Mouse (Mus musculus) C2C12 (cell line): ENCODE data around the gene Akap13. TPM values are rescaled to one million over a fixed set of nuclear protein-coding genes. Genes with fewer than 3 reads are reported as not detected.

ENCODE experiments used
- H3K27me3 ChIP-seq: one replicate; pipeline ENCODE4 v1.6.1; 2011; ENCODE audit not compliant: control insufficient read depth, insufficient read depth, insufficient read length
- H3K36me3 ChIP-seq: one replicate; pipeline ENCODE4 v1.6.1; 2011; ENCODE audit not compliant: control insufficient read depth, insufficient read depth
- H3K4me3 ChIP-seq: one replicate; pipeline ENCODE4 v1.5.1; 2011; ENCODE audit warnings: mild to moderate bottlenecking, control low read depth; ENCODE audit not compliant: poor library complexity, insufficient read depth, severe bottlenecking
- H3K79me2 ChIP-seq: one replicate; pipeline ENCODE4 v1.6.1; 2011; ENCODE audit not compliant: control insufficient read depth, insufficient read depth
- H3K79me3 ChIP-seq: one replicate; pipeline ENCODE4 v1.6.1; 2011; ENCODE audit warnings: low read depth, control low read depth
- H3ac ChIP-seq: one replicate; pipeline ENCODE3; 2011; ENCODE audit warnings: low read depth; ENCODE audit not compliant: control insufficient read depth, insufficient read length
- CEBPB ChIP-seq: IDR thresholded peaks from one replicate; pipeline ENCODE4 v1.6.1; 2011; ENCODE audit warnings: low read depth, mild to moderate bottlenecking, control low read depth, moderate library complexity
- CTCF ChIP-seq: IDR thresholded peaks from one replicate; pipeline ENCODE4 v1.5.1; 2011; ENCODE audit not compliant: control insufficient read depth, insufficient read depth, insufficient read length
- FOSL1 ChIP-seq: IDR thresholded peaks from one replicate; pipeline ENCODE4 v1.8.0; 2011; ENCODE audit warnings: mild to moderate bottlenecking, low read length; ENCODE audit not compliant: poor library complexity, insufficient read depth, severe bottlenecking
- MAX ChIP-seq: IDR thresholded peaks from one replicate; pipeline ENCODE4 v1.6.1; 2011; ENCODE audit warnings: mild to moderate bottlenecking, control low read depth
- MYOD1 ChIP-seq: IDR thresholded peaks from one replicate; pipeline ENCODE4 v1.6.1; 2011; ENCODE audit warnings: low read depth; ENCODE audit not compliant: control insufficient read depth, insufficient read length
- MYOG ChIP-seq: IDR thresholded peaks from one replicate; pipeline ENCODE4 v1.6.1; 2011; ENCODE audit not compliant: control insufficient read depth, insufficient read length; ENCODE audit errors: extremely low read depth
- USF1 ChIP-seq: IDR thresholded peaks from one replicate; pipeline ENCODE4 v1.6.1; 2011; ENCODE audit warnings: low read depth, mild to moderate bottlenecking, control low read depth, moderate library complexity
- polyA plus RNA-seq: library from polyadenylated mRNA; unstranded; fragments of >200 nt; fragmentation: generic; extraction: Trizol; gene quantifications from one replicate; pipeline ENCODE4 v1.2.1, GENCODE M21; 2012; ENCODE audit warnings: missing spikeins

Akap13 gene
- polyA plus RNA-seq, 1 experiment, result 11.1 TPM

DNA sequence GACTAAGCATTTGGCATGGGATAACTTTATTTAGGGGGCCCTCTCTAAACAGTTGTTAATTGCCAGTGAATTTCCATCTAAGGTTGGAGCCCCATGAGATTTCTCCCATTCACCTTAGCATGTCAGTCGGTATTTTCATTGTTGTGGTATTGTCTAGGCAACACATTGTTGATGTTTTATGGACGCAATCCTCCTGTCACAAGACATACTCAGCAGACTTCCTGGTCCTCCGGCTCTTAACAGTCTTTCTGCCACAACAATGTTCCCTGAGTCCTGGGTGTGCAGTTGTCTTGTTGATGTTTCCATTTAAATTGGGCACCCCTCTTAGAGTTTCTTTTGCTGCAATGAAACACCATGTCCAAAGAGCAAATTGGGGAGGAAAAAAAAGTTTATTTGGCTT is 177.6 kb downstream of the Akap13 start:
- TF ChIP-seq MYOG, result no peak
- TF ChIP-seq CTCF, result no peak
- no peak for TF ChIP-seq MAX
- no peak for TF ChIP-seq CEBPB
- TF ChIP-seq USF1, result no peak
- no peak for TF ChIP-seq FOSL1
- TF ChIP-seq MYOD1, result no peak

DNA sequence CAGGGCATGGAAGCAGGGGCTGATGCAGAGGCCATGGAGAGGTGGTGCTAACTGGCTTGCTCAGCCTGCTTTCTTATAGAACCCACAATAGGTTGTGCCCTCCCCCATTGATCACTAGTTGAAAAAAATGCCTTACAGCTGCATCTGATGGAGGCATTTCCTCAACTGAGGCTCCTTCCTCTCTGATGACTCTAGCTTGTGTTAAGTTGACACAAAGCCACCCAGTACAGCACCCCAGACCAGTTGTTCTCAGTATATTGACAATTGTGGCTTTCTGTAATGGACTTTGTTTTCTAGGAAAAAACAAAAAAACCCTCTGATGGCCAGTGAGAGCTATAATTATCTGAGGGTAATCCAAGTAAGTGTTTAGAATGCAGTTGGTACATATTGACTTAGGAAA is 178.1 kb downstream of the Akap13 start:
- no peak overlapping the region for H3K4me3 ChIP-seq
- no peak overlapping the region for H3ac ChIP-seq
- H3K79me2 ChIP-seq, result no peaks in the 10 kb centered on the region
- H3K27me3 ChIP-seq, result no peaks in the 10 kb centered on the region
- no peak for TF ChIP-seq MYOD1
- TF ChIP-seq FOSL1, result no peak
- no peak for TF ChIP-seq CTCF
- TF ChIP-seq CEBPB, result no peak
- TF ChIP-seq MAX, result no peak
- TF ChIP-seq USF1, result no peak
- no peak for TF ChIP-seq MYOG
- no peaks in the 10 kb centered on the region for H3K36me3 ChIP-seq
- H3K79me3 ChIP-seq, result no peaks in the 10 kb centered on the region

More for the DNA sequence above, 177.6 kb downstream of the Akap13 start:
- H3K79me2 ChIP-seq, result no peaks in the 10 kb centered on the region
- H3K36me3 ChIP-seq, result no peaks in the 10 kb centered on the region
- H3K27me3 ChIP-seq, result no peaks in the 10 kb centered on the region
- no peak overlapping the region for H3ac ChIP-seq
- H3K4me3 ChIP-seq, result no peak overlapping the region
- no peaks in the 10 kb centered on the region for H3K79me3 ChIP-seq

DNA sequence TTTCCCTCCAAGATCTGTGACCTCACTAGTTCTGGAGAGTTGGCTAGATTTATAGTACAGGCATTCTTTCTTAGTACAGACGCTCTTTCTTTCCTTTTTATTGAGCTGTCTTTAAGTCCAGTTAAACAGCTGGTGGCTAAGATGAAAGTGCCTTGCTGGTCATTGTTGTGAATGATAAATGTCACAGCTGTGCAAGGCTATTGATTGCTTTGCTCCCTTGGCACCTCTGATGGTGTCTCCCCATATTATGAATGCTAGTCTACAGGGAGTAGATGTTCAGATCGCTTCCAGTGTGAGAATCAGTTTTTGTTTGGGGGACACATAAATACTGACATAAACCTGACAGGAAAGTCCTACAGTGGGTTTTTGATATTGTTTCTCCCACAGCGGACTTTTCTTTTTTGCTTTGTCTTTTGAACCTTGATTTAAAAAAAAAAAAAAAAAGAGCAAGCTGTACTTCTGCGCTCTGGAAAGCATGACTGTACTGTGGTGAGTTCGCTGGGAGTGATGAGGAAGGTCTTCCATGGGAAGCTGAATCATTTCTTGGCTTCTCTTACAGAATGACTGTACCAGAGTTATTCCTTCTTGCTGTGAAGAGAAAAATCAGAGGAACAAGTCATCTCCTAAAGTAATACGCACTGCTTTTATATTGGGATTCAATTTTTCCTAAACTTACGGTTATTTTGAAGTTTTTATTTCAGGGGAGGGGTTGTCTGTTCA is 178.6 kb downstream of the Akap13 start:
- H3K79me3 ChIP-seq, result no peaks in the 10 kb centered on the region

DNA sequence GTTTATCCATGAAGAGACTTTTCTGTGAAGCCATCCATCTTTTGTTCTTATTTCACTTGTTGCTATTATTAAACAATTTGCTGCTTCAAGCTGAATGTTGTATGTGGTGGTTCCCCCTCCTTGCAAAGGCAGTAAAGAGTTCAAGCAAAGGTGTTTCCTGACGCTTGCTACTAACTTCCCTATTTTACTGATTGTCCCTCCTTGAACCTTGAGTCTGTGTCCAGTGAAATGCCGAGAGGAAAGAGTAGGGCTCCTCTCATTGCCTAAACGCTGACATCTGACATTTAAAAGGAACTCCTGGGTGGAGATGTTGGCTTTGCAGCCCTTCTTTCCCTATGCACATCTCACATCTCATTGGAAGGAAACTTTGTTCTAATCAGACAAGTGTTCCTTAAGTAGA is 183.4 kb downstream of the Akap13 start:
- H3K36me3 ChIP-seq, result no peaks in the 10 kb centered on the region
- H3K79me3 ChIP-seq, result no peaks in the 10 kb centered on the region
- no peak for TF ChIP-seq USF1
- TF ChIP-seq FOSL1, result no peak
- no peak for TF ChIP-seq MYOG
- no peak for TF ChIP-seq CEBPB
- H3K4me3 ChIP-seq, result no peak overlapping the region
- no peaks in the 10 kb centered on the region for H3K27me3 ChIP-seq
- peaks cover 8% of the 10 kb centered on the region for H3K79me2 ChIP-seq
- H3ac ChIP-seq, result no peak overlapping the region

More for the DNA sequence above, 178.6 kb downstream of the Akap13 start:
- no peak overlapping the region for H3K4me3 ChIP-seq
- H3K27me3 ChIP-seq, result no peaks in the 10 kb centered on the region
- no peaks in the 10 kb centered on the region for H3K36me3 ChIP-seq
- TF ChIP-seq MYOD1, result peak; percentile 32
- peak; percentile 84 for TF ChIP-seq FOSL1
- TF ChIP-seq MAX, result no peak
- TF ChIP-seq CEBPB, result no peak
- TF ChIP-seq CTCF, result no peak
- H3K79me2 ChIP-seq, result no peaks in the 10 kb centered on the region
- H3ac ChIP-seq, result no peak overlapping the region

DNA sequence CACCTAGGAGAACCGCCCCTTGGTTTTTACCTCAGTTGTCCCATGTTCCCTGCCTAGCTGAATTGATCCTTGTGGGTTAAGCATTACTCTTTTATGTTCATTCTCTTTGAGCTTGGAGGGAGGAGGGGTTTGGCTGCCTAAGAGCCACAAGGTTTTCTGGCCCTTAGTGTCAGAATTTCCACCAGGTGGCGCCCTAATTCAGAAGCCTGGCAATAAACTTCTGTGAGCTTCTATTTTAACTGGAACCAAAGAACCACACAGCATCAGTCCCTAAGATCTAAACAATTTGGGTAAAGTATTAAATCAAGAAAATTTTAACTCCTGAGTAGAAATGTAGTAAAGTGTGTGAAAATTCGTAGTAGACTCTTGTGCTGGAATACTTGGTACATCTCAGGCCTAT is 184.2 kb downstream of the Akap13 start:
- H3ac ChIP-seq, result no peak overlapping the region
- peaks cover 4% of the 10 kb centered on the region for H3K79me3 ChIP-seq
- no peak for TF ChIP-seq CEBPB
- no peaks in the 10 kb centered on the region for H3K27me3 ChIP-seq
- no peak overlapping the region for H3K4me3 ChIP-seq
- H3K36me3 ChIP-seq, result no peaks in the 10 kb centered on the region
- H3K79me2 ChIP-seq, result peaks cover 16% of the 10 kb centered on the region

DNA sequence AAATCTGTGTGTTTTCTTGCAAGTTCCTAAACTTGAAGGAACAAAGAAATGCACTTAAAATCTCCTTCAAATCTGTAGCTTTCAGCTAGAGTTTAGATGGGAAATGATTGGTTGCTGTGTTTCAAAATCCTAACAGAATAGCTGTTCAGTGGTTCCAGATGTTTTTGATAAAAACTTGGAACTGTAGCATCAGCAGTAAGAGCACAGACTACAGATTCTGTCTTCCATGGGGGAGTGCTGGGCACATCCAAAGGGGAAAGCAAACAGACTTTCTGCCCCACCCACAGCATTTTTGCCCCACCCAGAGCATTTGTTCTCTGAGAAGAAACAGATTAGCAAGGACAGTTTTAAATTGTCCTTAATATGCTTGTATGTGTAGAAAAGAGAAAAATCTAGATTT is 184.7 kb downstream of the Akap13 start:
- Histone ChIP-seq H3K27me3 (no peaks in the 10 kb centered on the region), H3ac (no peak overlapping the region), H3K79me2 (peaks cover 21% of the 10 kb centered on the region), H3K36me3 (no peaks in the 10 kb centered on the region), H3K79me3 (peaks cover 5% of the 10 kb centered on the region), H3K4me3 (no peak overlapping the region)
- TF ChIP-seq USF1 (no peak), MYOG (no peak), FOSL1 (no peak), MYOD1 (no peak), MAX (no peak), CEBPB (no peak), CTCF (no peak)
